Mouse (Mus musculus): ENCODE data around the gene Aldh16a1.
"Not testable (repeated sequence)": the region's sequence is repeated elsewhere in the genome, so short reads cannot be mapped to it uniquely, and the experiment has no call there.

The Aldh16a1 gene

DNA sequence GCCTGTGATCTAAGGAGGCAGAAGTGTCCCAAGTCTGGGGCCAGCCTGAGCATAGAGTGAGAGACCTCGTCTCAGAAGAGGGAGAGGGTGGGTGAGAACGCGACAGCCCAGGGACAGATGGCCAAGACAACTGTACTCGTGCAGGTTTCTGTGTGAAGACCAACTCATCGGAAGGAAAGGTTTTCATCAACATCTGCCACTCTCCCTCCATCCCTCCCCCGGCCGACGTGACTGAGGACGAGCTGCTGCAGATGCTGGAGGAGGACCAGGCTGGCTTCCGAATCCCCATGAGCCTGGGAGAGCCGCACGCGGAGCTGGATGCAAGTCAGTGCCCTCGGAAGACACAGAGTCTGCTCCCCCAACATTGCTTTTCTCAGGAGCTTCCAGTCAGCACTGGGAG is 3.1 kb upstream of the Aldh16a1 start:
- DNase-seq (ENCODE audit: low read depth, low spot score): no peak

DNA sequence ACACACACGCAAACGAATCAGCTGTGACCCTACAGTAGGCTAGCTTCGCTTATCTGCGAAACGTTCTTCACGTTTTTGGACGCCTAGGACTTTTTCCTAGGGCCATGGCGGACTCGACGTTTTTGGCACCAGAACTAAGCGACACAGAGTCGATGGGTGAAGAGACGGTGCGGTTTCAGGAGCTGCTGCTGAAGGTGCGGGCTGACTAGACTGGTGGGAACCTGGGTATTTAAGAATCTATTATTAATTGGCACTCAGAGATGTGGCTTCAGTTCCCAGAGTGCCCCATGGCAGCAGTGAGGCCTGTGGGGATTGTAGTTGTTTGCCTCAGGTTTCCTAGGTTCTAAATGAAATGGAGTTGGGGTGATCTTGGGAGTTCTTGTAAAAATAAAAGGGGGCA is 1.8 kb upstream of the Aldh16a1 start:
- DNase-seq (ENCODE audit: low read depth, low spot score): no peak

DNA sequence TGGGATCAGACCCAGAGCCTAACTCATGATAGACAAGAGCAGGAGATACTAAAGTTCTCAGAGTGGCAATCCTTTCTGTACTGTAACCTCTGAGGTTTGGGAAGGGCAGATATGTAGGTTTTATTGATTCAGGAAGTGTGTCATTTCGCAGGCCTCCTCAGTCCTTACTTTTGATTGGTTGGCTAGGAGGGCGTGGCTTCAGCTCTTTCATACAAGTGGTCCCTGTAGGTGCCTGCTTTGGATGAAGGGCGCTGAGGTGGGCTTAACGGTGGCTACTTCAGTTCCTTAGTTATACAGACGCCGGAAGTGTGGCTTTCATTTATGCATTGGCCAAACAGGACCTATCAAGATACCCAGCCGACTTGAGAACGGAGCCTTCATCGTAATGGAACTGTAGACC is 1.2 kb upstream of the Aldh16a1 start:
- DNase-seq (ENCODE audit: low read depth, low spot score): no peak

GRCm38 (mm10) chr7:45154993-45155514 is 670 bp upstream of the Aldh16a1 start:
- peak; percentile 67 for DNase-seq (ENCODE audit: low read depth, low spot score)

- no peak for DNase-seq (ENCODE audit: low read depth, low spot score)
Observed at GRCm38 (mm10) chr7:45153586-45153985, 798 bp downstream of the Aldh16a1 start.

DNA sequence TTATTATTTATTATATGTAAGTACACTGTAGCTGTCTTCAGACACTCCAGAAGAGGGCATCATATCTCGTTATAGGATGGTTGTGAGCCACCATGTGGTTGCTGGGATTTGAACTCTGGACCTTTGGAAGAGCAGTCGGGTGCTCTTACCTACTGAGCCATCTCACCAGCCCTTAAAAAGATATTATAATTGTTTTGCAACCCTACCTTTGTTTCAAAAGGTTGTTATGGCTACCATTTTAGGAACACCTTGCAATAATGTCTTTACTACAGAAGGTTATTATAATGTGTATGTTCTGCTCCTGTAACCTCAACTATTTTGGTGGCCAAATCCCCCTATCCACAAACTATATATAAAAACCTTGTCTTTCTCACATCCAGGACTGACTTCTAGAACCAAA is 1.3 kb downstream of the Aldh16a1 start:
- DNase-seq (ENCODE audit: low read depth, low spot score): not testable (repeated sequence)

DNA sequence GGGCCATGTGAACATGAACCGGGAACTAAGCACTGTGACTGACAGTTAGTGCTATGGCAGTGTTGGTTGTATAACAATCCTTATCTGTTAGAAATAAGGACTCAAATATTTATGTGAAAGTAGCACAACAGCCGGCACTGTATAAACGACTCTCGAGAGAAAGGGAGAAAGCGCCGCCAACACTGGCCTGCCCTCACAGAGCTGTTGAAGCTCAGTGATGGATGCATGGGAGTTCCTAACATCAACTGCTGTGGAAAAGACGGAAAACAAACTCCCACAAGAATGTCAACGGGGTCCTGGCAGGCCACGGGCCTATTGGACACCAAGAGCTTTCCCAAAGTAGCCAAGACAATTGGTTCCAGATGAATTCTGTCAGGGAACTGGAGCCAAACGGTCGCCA is 3.1 kb downstream of the Aldh16a1 start:
- DNase-seq (ENCODE audit: low read depth, low spot score): no peak

- no peak for DNase-seq (ENCODE audit: low read depth, low spot score)
Observed at GRCm38 (mm10) chr7:45150321-45150720, 4.1 kb downstream of the Aldh16a1 start.

GRCm38 (mm10) chr7:45149545-45149944 is 4.8 kb downstream of the Aldh16a1 start:
- DNase-seq (ENCODE audit: low read depth, low spot score): no peak

DNA sequence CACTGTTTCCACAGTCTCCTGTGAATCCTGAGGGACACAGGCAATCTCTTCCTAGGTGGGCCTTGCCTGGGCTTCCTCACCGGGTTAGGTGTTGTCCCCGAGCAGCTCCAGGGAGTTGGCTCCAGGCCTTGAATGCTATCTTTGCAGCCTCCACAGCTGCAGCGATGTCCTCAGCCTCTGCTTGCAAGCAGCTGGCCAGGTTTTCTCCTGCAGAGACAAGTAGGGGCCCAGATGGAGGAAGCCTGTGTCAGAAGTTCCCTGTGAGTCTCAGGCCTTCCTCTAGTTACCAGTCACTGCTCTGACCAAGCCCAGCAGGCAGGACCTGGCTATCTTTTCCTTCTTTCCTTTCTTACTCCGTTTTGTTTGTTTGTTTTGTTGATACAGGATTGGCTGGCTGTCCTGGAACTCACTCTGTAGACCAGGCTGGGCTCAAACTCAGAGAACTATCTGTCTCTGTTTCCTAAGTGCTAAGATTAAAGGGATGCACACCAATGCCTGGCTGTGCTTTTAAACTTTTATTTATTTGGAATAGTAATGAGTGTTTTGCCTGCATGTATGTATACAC is 5.8 kb downstream of the Aldh16a1 start:
- no peak for DNase-seq (ENCODE audit: low read depth, low spot score)

DNA sequence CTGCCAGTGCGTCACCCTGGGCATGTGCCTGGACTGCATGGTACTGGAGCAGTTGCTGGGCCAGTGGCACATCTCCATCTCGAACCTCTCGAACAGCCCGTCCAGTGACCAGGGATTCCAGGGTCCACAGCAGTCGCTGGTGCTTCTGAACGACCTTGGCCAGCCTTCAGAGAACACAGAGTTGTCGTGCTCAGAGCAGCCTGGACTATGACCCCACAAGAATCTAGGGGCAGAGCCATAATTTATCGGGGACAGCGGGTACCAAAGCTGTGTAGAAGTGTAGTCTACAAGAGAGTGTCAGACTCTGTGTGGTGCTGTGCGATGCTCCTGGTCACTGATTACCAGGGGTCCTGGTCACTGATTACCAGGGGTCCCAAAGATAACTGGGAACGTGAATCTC is 6.5 kb downstream of the Aldh16a1 start:
- no peak for DNase-seq (ENCODE audit: low read depth, low spot score)

GRCm38 (mm10) chr7:45147267-45147666 is 7.1 kb downstream of the Aldh16a1 start:
- no peak for DNase-seq (ENCODE audit: low read depth, low spot score)

DNA sequence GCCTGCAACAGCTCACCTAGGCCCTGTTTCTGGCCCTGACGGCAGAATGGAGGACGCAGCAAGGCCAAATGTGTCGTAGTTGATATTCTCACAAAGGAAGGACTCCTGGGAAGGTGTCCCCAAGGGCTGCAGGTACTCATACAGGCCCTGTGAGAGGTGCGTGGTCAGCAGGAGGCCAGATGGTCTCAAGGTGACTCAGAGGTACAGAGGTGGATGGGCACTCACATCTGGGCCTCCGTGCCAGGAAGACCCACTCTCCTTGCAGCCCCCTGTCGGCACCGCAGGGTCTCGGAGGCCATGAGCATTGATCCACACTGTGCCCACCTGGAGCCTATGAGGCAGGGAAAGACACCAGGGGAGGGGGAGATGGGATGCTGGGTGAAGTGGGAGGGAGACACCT is 8.9 kb downstream of the Aldh16a1 start:
- no peak for DNase-seq (ENCODE audit: low read depth, low spot score)

DNA sequence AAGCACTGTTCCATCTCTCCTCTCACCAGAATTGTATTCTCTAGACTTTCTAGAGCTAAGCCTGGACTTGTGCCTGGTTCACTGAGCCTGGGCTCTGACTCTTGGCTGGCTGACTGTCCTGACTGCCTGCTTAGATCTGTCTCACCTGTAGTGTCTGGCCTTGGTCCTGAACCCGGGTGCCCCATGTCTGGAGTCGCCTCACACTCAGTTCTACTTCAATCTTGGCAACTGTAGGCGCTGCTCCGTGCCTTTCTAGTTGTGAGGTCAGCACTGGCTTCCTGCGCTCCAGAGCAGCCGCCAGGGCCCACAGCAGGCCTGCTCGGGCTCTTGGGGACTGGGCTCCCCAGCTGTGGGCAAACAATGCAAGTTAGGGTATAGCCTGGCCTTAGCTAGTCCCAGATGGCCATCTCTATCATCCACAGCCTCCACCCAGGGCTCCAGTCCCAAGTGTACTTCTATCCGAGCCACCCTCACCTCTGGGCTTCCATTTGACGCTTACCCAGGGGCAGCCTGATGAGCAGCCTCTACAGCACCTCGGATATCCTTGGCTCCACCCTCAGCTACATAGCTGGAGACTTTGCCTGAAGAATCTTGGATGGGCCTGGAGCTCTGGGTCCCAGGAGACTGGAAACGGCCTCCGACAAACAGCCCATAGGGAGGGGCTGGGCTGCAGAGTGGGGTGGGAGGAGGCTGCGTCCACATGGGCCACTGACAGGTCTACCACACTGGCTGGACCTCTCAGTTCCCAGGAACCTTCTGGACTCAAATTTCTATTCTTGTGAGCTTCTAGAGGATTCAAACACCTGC is 9.8 kb downstream of the Aldh16a1 start:
- no peak for DNase-seq (ENCODE audit: low read depth, low spot score)

DNA sequence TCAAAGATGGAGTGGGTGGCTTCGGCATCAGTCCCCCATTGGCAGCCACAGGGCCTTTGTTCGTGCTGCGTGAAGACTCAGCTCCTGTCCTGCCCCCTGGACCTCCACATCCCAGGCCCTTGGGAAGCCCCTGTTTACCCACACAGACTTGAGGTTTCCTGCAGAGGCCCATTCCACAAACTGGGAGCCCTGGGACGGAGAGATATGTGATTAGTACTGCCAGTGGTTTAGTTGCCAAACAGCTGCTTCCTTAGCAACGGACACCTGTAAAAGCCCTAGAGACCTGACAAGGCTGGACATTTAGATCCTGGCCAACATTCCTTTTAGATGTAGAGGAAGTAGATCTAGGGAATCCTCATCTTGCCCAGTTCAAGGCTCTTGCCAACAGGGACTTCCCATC is 12.5 kb downstream of the Aldh16a1 start:
- DNase-seq (ENCODE audit: low read depth, low spot score): no peak

DNA sequence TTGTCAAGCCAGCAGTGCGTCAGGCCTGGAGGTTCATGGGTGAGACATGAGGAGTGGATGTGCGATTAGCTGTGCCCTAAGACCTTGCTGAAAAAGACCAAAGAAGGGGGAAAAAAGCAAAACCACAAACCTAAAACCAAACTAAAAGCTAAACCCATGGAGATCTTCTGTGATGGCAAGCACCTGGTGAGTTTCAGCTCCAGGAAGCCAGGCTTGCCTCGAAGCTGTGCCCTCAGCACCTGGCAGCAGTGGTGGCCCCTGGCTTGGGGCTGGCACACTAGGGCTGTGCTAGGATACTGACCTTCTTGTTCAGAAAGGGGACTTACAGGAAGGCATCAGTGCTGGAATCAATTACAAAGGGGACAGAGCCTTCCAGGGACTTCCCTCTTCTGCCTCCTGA is 13.1 kb downstream of the Aldh16a1 start:
- no peak for DNase-seq (ENCODE audit: low read depth, low spot score)

- DNase-seq (ENCODE audit: low read depth, low spot score): no peak
Observed at GRCm38 (mm10) chr7:45139904-45140723, 14.3 kb downstream of the Aldh16a1 start.

GRCm38 (mm10) chr7:45138403-45138802 is 16.0 kb downstream of the Aldh16a1 start:
- no peak for DNase-seq (ENCODE audit: low read depth, low spot score)

DNA sequence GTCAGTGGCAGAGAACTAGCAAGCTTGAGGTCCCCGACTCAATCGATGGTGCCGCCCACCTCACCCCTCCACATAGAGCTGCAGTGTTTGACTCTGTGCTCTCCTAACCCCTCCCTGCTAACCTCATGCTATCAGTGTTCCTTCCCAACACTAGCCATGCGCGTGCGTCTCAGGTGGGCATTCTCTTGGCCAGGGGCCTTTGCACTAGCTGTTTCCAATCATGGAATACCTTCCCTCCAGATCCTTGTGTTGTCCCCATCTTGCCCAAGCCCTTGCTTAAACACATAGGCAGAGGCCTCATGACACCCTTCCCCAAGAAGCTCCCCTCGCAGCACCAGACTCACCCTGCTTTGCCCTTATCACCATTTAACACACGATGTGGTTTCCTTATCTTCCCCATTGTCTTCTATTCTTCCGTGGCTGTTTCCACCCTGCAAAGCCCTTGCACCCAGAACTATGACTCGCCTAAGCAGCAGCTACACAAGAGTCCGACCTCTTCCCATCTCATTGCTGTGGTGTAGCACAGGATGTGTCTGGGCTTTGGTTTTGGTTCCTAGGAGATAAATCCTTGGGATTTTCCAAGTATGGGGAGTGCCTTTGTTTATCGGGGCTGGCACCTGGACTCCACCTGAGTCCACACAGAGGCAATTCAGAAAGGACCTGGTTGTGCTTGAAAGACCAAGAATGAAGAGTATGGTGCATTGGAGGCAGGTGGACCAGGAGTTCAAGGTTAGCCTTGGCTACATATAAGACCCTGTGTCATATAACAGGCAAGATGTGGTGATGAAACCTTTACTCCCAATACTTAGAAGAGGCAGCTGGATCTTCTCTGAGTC is 17.0 kb downstream of the Aldh16a1 start:
- no peak for DNase-seq (ENCODE audit: low read depth, low spot score)

- no peak for DNase-seq (ENCODE audit: low read depth, low spot score)
Observed at GRCm38 (mm10) chr7:45135993-45136567, 18.3 kb downstream of the Aldh16a1 start, which contains the start of the genes Gm45713 and Flt3l. TSS of gene Gm45713 (minus strand) at chr7:45136231. TSS of gene Flt3l (minus strand) at chr7:45136432.

- no peak for DNase-seq (ENCODE audit: low read depth, low spot score)
Observed at GRCm38 (mm10) chr7:45135370-45135769, 19.0 kb downstream of the Aldh16a1 start.
